Mouse (Mus musculus) neural tube, embryonic 15.5 days (tissue): ENCODE results near the gene Sv2c. TPM values are rescaled to one million over a fixed set of nuclear protein-coding genes. Genes with fewer than 3 reads are reported as not detected.
"Not testable (repeated sequence)": the region's sequence is repeated elsewhere in the genome, so short reads cannot be mapped to it uniquely, and the experiment has no call there.

Experiments
- ATAC-seq: fragments of 200-750 bp; cut with Nextera tagmentation; 2 replicates; pipeline ENCODE4 v1.8.0; 2017; ENCODE audit warnings: mild to moderate bottlenecking, moderate TSS enrichment, moderate library complexity; ENCODE audit not compliant: low FRiP score
- H3K27ac ChIP-seq: fragments of 300-500 bp; sonication (generic); replicated peaks from 2 replicates; pipeline ENCODE4 v1.5.1; 2015; ENCODE audit warnings: mild to moderate bottlenecking, inconsistent platforms
- H3K27me3 ChIP-seq: fragments of 300-500 bp; sonication (generic); replicated peaks from 2 replicates; pipeline ENCODE4 v1.6.1; 2015; ENCODE audit warnings: inconsistent platforms
- H3K36me3 ChIP-seq: fragments of 300-500 bp; sonication (generic); 2 replicates; pipeline ENCODE4 v1.6.1; 2015; ENCODE audit warnings: inconsistent platforms
- H3K4me1 ChIP-seq: fragments of 300-500 bp; sonication (generic); 2 replicates; pipeline ENCODE4 v1.6.1; 2015; ENCODE audit warnings: inconsistent platforms
- H3K4me2 ChIP-seq: fragments of 300-500 bp; sonication (generic); 2 replicates; pipeline ENCODE4 v1.6.1; 2015; ENCODE audit warnings: inconsistent platforms, mild to moderate bottlenecking, moderate library complexity
- H3K4me3 ChIP-seq: fragments of 300-500 bp; sonication (generic); replicated peaks from 2 replicates; pipeline ENCODE4 v1.5.1; 2015; ENCODE audit warnings: mild to moderate bottlenecking, inconsistent platforms
- H3K9ac ChIP-seq: fragments of 300-500 bp; sonication (generic); replicated peaks from 2 replicates; pipeline ENCODE4 v1.6.1; 2015; ENCODE audit warnings: mild to moderate bottlenecking, inconsistent platforms
- H3K9me3 ChIP-seq: fragments of 300-500 bp; sonication (generic); replicated peaks from 2 replicates; pipeline ENCODE4 v1.6.1; 2016; ENCODE audit warnings: inconsistent platforms
- whole genome bisulfite sequencing: fragments of 180-500 bp; shearing (Covaris S2); methylation state at CpG from one replicate; pipeline ENCODE4 v1.1.7; 2015; ENCODE audit warnings: mixed read lengths; 5-methylcytosine and 5-hydroxymethylcytosine counted together
- polyA plus RNA-seq: library from polyadenylated mRNA; unstranded; fragments of >200 nt; fragmentation: Nextera tagmentation; extraction: Ambion mirVana; gene quantifications from 2 replicates; pipeline ENCODE4 v1.2.1, GENCODE M21; 2015

Sv2c gene
- polyA plus RNA-seq, 1 experiment from 2014 or later, result 42.8 TPM

- no peaks in the 10 kb centered on the region for H3K36me3 ChIP-seq
- H3K9ac ChIP-seq, result no peak overlapping the region
- no peaks in the 10 kb centered on the region for H3K27me3 ChIP-seq
- H3K4me3 ChIP-seq, result no peak overlapping the region
- WGBS, result 40% methylated on average over 10 of the region's 10 CpGs
- H3K27ac ChIP-seq, result peak overlapping the region; percentile 10; the same call in 1 of the 2 replicates
- no peak overlapping the region for H3K4me2 ChIP-seq
- ATAC-seq, result no peak; the same call in 1 of the 2 replicates
- peaks cover 42% of the 10 kb centered on the region for H3K4me1 ChIP-seq
- H3K9me3 ChIP-seq, result no peaks in the 10 kb centered on the region
Observed at GRCm38 (mm10) chr13:95999396-95999795, 133.0 kb downstream of the Sv2c start.

- Histone ChIP-seq H3K9me3 (no peaks in the 10 kb centered on the region), H3K9ac (no peak overlapping the region), H3K36me3 (no peaks in the 10 kb centered on the region), H3K27ac (no peak overlapping the region), H3K4me3 (no peak overlapping the region), H3K27me3 (no peaks in the 10 kb centered on the region), H3K4me1 (peaks cover 28% of the 10 kb centered on the region), H3K4me2 (no peak overlapping the region)
- ATAC-seq, result no peak
- WGBS, result 61% methylated on average over 2 of the region's 2 CpGs
Observed at GRCm38 (mm10) chr13:95997294-95997693, 135.1 kb downstream of the Sv2c start.

- no peaks in the 10 kb centered on the region for H3K27me3 ChIP-seq
- no peak overlapping the region for H3K9ac ChIP-seq
- 0 out of 2 replicates have a peak overlapping the region, but pooled peaks have one; percentile 4 for H3K4me2 ChIP-seq
- peak overlapping the region; percentile 64 for H3K27ac ChIP-seq
- H3K36me3 ChIP-seq, result no peaks in the 10 kb centered on the region
- peaks cover 22% of the 10 kb centered on the region for H3K4me1 ChIP-seq
- H3K9me3 ChIP-seq, result no peaks in the 10 kb centered on the region
- ATAC-seq, result peak; percentile 82
- 37% methylated on average over 27 of the region's 27 CpGs for WGBS
- H3K4me3 ChIP-seq, result no peak overlapping the region
Observed at GRCm38 (mm10) chr13:95994705-95995703, 137.4 kb downstream of the Sv2c start.

- Histone ChIP-seq H3K4me3 (no peak overlapping the region), H3K36me3 (no peaks in the 10 kb centered on the region), H3K9ac (no peak overlapping the region), H3K27ac (no peak overlapping the region), H3K4me2 (no peak overlapping the region), H3K27me3 (no peaks in the 10 kb centered on the region), H3K4me1 (no peaks in the 10 kb centered on the region), H3K9me3 (no peaks in the 10 kb centered on the region)
- no peak for ATAC-seq
- 88% methylated on average over 9 of the region's 9 CpGs for WGBS
Observed at GRCm38 (mm10) chr13:95988181-95988580, 144.2 kb downstream of the Sv2c start.

GRCm38 (mm10) chr13:95987147-95987546, 145.2 kb downstream of the Sv2c start:
- no peak overlapping the region for H3K27ac ChIP-seq
- ATAC-seq, result no peak
- H3K4me2 ChIP-seq, result no peak overlapping the region
- no peaks in the 10 kb centered on the region for H3K4me1 ChIP-seq
- no peak overlapping the region for H3K9ac ChIP-seq
- H3K4me3 ChIP-seq, result no peak overlapping the region
- WGBS, result 88% methylated on average over 5 of the region's 5 CpGs
- no peaks in the 10 kb centered on the region for H3K9me3 ChIP-seq
- H3K27me3 ChIP-seq, result no peaks in the 10 kb centered on the region
- no peaks in the 10 kb centered on the region for H3K36me3 ChIP-seq

DNA sequence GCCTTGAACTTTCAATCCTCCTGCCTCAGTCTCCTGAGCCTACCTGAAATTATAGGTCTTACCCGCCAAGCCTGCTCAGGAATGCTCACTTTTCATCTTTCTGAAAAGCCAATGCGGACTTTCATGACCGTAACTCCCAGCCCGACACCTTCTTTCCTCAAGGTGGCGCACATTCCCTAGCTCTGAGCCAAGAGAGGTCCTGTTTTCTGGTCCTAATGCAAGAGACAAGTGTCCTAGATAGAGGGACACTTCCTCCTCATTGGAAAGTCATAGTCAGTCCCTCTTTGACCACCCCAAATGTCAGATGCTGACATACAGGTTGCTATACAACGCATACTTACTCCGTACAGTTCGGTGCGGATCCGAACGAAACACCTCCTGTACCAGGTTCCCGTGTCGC, 146.0 kb downstream of the Sv2c start:
- Histone ChIP-seq H3K36me3 (peaks cover 3% of the 10 kb centered on the region; the same call in 1 of the 2 replicates), H3K4me1 (no peaks in the 10 kb centered on the region), H3K4me2 (no peak overlapping the region), H3K4me3 (no peak overlapping the region), H3K27me3 (no peaks in the 10 kb centered on the region), H3K9me3 (no peaks in the 10 kb centered on the region), H3K27ac (no peak overlapping the region), H3K9ac (no peak overlapping the region)
- WGBS, result 72% methylated on average over 13 of the region's 13 CpGs
- no peak for ATAC-seq

- peaks cover 9% of the 10 kb centered on the region for H3K36me3 ChIP-seq
- no peaks in the 10 kb centered on the region for H3K27me3 ChIP-seq
- H3K9me3 ChIP-seq, result no peaks in the 10 kb centered on the region
- H3K4me1 ChIP-seq, result no peaks in the 10 kb centered on the region
- H3K9ac ChIP-seq, result no peak overlapping the region
- no peak overlapping the region for H3K4me2 ChIP-seq
- ATAC-seq, result no peak
- no peak overlapping the region for H3K4me3 ChIP-seq
- no peak overlapping the region for H3K27ac ChIP-seq
- WGBS, result 86% methylated on average over 10 of the region's 10 CpGs
Observed at GRCm38 (mm10) chr13:95975225-95975624, 157.2 kb downstream of the Sv2c start.

DNA sequence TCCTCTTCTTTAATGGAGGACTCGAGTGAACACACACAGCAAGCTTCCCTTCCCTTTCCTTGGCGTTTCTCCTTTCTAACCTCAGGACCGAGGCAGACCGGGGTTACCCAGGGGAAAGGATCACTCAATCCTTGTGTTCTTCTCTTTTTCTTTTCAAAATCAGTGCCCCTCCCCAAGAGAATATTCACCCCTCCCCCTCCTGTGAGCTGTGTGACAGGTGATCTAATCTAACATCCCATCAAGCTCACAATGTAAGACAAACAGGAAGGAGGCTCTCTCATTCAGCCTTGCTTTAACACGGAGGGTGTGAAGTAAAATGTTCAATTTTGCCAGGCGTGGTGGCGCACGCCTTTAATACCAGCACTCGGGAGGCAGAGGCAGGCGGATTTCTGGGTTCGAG, 158.3 kb downstream of the Sv2c start:
- WGBS, result 92% methylated on average over 11 of the region's 11 CpGs
- Histone ChIP-seq H3K4me2 (no peak overlapping the region), H3K4me1 (no peaks in the 10 kb centered on the region), H3K36me3 (peaks cover 9% of the 10 kb centered on the region), H3K4me3 (no peak overlapping the region), H3K9me3 (no peaks in the 10 kb centered on the region), H3K9ac (no peak overlapping the region), H3K27ac (no peak overlapping the region), H3K27me3 (no peaks in the 10 kb centered on the region)
- ATAC-seq, result no peak

DNA sequence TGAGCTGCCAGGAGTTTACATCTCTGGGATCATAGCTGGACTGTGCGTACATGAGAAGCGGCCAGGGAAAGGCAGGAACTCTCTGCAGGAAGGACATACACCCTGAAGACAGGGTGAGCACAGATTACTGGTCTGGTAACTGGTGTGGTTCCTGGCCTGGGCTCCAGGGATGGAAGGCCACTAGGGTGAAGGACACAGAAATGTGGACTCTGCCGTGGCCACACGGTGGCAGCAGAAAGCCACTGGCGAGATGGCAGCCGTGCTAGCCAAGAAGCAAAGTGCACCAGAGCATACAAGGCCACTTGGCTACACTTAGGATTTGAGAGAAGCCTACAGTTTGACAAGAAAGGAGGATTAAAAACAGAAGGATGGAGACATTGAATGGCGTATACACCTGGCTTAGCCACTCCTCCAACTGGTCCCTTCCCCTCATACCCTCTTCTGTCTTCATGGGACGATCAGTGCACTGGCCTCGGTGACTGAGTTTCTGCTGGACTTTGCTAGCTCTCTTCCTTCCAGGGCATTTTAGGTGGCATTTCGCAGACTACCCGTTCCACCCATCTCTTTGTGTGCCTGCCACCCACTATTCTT, 158.9 kb downstream of the Sv2c start:
- H3K4me1 ChIP-seq, result no peaks in the 10 kb centered on the region
- peak; percentile 74; the same call in 1 of the 2 replicates for ATAC-seq
- H3K36me3 ChIP-seq, result peaks cover 9% of the 10 kb centered on the region
- no peaks in the 10 kb centered on the region for H3K9me3 ChIP-seq
- no peak overlapping the region for H3K4me3 ChIP-seq
- WGBS, result 54% methylated on average over 11 of the region's 11 CpGs
- no peak overlapping the region for H3K27ac ChIP-seq
- no peak overlapping the region for H3K9ac ChIP-seq
- H3K27me3 ChIP-seq, result no peaks in the 10 kb centered on the region
- H3K4me2 ChIP-seq, result no peak overlapping the region

GRCm38 (mm10) chr13:95968031-95968430, 164.3 kb downstream of the Sv2c start:
- H3K4me1 ChIP-seq, H3K9me3 ChIP-seq, H3K36me3 ChIP-seq, H3K27me3 ChIP-seq, H3K4me3 ChIP-seq, H3K9ac ChIP-seq, H3K27ac ChIP-seq, H3K4me2 ChIP-seq: not testable (repeated sequence)
- WGBS, result 50% methylated on average over 2 of the region's 2 CpGs
- ATAC-seq, result peak; percentile 26

GRCm38 (mm10) chr13:95966791-95967190, 165.6 kb downstream of the Sv2c start:
- Histone ChIP-seq H3K27me3 (no peaks in the 10 kb centered on the region), H3K9me3 (no peaks in the 10 kb centered on the region), H3K9ac (no peak overlapping the region), H3K4me1 (peaks cover 9% of the 10 kb centered on the region; the same call in 1 of the 2 replicates), H3K36me3 (no peaks in the 10 kb centered on the region), H3K4me2 (no peak overlapping the region), H3K4me3 (no peak overlapping the region), H3K27ac (no peak overlapping the region)
- 78% methylated on average over 6 of the region's 6 CpGs for WGBS
- no peak for ATAC-seq

DNA sequence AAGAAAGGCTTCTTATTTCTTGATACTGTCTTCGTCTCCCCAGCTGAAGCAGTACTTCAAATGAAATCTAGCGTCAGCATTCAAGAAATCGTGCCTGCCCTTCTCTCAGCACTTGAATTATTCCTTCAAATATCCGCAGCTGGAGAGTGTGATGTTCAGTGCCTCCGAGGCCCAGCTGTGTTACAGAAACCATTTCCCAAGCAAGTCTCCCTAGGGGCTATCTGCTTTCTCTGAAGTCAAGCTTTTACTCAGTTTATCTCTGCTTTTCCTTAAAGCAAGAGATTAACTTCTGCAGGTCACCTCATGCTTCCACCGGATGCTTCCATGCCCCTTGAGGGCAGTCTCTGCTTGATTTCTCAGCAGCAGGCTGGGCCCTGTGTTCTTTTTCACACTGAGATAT, 166.8 kb downstream of the Sv2c start:
- Histone ChIP-seq H3K27ac (no peak overlapping the region), H3K4me3 (no peak overlapping the region), H3K27me3 (no peaks in the 10 kb centered on the region), H3K36me3 (no peaks in the 10 kb centered on the region), H3K4me1 (peaks cover 20% of the 10 kb centered on the region), H3K9me3 (no peaks in the 10 kb centered on the region), H3K9ac (no peak overlapping the region), H3K4me2 (no peak overlapping the region)
- 55% methylated on average over 6 of the region's 6 CpGs for WGBS
- ATAC-seq, result no peak
